Mouse (Mus musculus): ENCODE measurements around the gene Mvp. TPM values are rescaled to one million over a fixed set of nuclear protein-coding genes. Genes with fewer than 3 reads are reported as not detected.

Mvp gene
- total RNA-seq (2021), result 1 to 10 TPM; 5.2 to 6.7 TPM

DNA sequence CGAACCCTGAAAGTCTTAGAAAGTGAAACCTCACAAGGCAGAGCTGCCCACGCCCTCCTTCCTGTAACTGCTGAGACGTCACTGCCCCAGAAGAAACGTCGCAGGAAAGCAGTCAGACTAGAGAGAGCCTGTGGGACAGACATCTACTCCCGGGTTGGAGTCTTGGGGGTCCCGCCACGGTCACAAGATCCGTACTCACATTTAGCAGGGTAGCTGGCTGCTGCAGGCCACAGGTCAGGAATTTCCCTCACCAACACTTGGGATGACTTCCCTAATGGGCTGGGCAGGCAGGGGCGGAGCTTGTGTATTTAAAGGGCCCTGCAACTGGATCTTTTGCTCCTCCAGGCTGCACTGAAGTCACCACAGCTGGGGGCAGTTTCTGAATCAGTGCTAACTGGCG, at the start of gene Mvp:
Gene Mvp, minus strand, starts transcription at position 302 of the 400 bp plus-strand sequence.
- peak in 1 of 2 experiments; percentile 30 for DNase-seq (ENCODE audit: low spot score in 2 of 2)
- intact Hi-C loops (cut with DNase I), result loop anchor here (2.0 kb wide), 1 partner anchor 38 kb away; the partner anchor contains the start of gene Cdiptos

DNA sequence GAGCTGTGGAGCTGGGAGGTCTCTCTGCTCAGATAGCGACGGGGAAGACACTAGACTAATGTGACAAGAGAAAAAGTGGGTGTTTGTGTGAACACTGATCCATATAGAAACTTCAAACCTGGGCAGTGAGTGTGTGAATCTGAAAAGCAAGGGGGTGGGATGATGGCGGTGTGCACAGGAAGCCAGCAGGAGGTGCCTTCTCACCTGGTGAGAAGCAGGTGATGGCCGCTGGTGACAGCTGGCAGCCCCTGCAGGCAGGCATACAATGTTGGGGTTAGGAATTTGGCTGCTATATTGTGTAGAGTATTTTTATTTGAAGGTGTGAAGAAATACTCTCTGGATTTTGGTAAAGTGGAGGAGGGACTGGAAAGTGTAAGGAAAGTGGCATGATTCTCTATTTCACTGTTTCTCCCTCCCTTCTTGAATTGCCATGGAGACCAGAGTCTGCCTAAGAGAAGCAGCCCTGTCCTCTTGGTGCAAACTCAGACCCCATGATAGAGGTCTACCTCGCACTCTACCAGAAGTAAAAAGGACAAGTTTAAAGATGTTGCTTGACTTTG, 40.7 kb upstream of the Mvp start:
- DNase-seq (ENCODE audit: low spot score in 2 of 2), result peak; percentile 6 to 54
- intact Hi-C loops (cut with DNase I), result loop anchor here (5.0 kb wide), 1 partner anchor 42 kb away; no protein-coding TSS in a partner anchor

DNA sequence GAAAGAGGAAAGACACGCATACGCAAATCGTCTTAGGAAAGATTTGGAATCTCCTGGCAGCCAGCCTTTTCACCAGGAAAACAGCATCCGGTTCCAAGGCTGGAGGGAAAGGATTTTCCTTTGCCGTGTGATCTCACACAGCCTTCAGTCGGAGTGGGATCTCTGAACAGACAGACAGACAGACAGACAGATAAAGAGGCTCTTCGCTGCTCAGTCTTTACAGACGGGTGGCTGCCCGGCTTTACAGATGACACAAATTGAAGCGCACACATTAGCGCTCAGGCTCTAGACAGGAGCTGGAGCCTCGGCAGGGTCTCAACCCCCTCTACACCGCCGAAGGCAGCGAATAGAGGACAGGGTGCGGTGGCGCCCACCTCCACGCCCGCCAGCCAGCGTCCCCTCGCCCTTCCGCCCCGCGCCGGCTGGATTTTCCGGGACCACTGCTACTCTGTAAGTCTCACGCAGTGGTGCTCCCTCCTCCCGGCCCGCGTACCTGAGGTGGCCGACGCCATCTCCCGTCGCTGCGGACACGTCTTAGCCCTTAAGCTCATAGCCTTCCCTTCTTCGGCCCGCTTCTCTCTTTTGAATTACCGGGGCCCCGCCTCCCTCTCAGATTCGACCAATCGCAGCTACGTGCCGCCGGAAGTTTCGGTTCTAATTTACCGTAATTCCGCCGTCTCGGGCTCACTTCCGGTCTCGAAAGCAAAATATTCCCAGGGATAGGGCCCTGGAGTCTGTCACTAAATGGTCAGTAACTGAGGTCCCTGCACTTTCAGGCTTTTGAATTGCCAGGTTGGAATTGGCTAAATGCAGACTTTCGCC, 27.6 kb upstream of the Mvp start, which contains the start of gene Kif22:
Gene Kif22, minus strand, starts transcription at position 621 of the 822 bp plus-strand sequence.
- intact Hi-C loops (cut with DNase I), result loop anchor here (5.0 kb wide), 1 partner anchor 60 kb away; no protein-coding TSS in a partner anchor
- peak; percentile 83 to 92 for DNase-seq (ENCODE audit: low spot score in 2 of 2)

DNA sequence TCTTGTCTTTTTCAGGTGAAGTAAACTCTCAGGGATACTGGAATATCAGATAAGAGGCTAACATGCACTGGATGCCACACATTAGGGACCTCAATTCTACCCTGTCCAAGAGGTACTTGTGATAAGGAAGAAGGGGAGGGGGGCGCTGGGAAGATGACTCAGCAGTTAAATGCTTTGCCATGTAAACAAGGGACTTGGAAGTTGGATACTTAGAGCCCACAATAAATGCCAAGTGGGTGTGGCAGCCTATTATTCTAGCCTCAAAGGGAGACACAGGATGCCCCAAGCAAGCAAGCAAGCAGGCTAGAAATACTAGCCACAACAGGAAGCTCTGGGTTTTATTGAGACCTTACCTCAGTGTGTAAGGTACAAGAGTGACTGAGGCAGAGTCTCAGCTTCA, 16.8 kb upstream of the Mvp start:
- intact Hi-C loops (cut with DNase I), result no loop called here

DNA sequence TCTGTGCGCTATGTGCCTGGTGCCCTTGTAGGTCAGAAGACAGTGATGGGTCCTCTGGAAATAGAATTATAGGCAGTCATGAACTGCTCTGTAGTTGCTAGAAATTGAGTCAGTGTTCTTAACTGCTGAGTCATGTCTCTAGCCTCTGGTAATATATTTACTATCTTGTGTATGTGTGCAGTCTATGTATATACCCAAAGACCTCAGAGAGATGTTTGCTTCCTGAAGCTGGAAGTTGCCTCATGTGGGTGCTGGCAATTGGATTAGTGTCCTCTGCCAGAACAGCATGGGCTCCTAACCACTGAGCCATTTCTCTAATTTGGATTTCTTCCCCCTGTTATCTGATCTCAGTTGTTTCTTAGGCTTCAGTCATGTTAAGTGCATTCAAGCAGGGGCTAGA, 15.8 kb upstream of the Mvp start:
- intact Hi-C loops (cut with DNase I), result no loop called here
- DNase-seq (ENCODE audit: low spot score in 2 of 2), result no peak

More for the DNA sequence above, 16.8 kb upstream of the Mvp start:
- no peak for DNase-seq (ENCODE audit: low spot score in 2 of 2)

DNA sequence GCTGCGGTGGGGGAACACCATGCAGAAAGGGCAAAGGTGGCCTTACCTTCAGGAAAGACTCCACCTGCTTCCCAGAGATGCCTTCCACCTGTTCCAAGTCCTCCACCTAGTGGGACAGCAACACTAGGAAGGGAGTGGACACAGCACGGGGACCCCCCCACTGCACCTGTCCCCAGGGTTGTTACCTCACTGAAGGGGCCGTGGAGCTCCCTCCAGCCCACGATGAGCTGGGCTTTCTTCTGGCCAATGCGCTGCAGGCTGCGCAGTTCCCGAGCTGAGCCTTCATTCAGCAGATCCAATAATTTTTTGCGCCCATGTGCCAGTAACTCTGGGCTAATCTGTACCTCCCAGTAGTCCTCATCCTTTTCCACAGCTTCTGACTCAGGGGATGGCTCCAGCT, 13.5 kb upstream of the Mvp start:
- peak in 1 of 2 experiments; percentile 49 for DNase-seq (ENCODE audit: low spot score in 2 of 2)
- intact Hi-C loops (cut with DNase I), result loop anchor here (1.0 to 5.0 kb wide), 4 partner anchors 43 to 229 kb away; partner anchors contain the start of gene Taok2

DNA sequence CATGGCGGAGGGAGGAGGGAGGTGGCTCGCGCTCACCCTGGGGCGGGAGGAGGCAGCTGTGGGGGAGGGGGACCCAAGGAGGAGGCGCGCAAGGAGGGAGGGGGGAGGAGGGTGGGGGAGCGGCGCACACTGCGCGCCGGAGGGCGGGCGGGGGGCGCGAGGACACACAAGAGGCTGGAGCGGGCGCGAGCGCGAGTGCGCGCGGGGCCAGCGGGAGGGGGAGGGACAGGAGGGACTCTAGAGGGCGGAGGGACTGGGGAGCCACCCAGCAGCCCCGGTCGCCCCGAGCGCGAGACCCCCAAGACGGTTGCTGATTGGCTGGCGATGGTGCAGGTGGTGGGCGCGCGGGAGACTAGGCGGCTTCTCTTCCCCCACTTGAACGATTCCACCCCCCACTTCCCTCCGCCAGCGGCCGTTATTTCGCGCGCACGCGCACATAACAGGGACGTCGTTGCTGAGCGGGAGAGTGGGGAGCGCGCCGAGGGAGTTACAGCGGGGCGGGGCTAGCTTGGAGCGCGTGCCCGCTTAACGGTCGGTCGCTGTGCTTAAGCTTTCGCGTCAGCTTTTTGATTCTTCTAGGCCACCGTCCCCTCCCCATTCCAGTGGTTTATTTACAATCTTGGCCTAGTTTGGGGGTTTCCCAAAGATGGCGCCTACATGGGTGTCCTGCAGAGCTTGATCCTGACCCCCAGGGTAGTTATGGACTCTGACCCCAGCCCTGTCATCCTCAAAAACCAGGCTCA, 12.7 kb upstream of the Mvp start, which contains the start of gene Maz:
Gene Maz, minus strand, starts transcription at position 54 of the 743 bp plus-strand sequence.
- peak; percentile 99 to 100 for DNase-seq (ENCODE audit: low spot score in 2 of 2)
- intact Hi-C loops (cut with DNase I), result loop anchor here (1.0 to 5.0 kb wide), 4 partner anchors 42 to 228 kb away; partner anchors contain the start of gene Taok2

DNA sequence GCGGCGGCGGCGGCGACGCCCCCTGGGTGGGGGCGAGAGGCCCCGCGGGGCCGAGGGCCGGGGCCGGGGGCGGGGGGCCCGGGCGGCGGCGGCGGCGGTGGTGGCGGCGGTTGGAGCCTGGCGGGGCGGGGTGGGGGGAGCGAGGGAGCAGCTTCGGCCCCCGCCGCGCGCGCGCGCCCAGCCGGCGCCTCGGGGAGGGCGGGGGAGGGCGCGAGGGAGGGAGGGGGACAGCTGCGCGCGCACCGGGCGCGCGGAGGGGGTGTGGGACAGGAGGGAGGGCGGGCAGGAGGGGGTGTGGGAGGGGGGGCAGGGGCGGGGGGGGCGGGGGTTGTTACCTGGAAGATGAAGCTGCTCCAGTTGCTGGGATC, 12.2 kb upstream of the Mvp start:
- intact Hi-C loops (cut with DNase I), result loop anchor here (2.0 to 5.0 kb wide), 2 partner anchors 142 to 204 kb away; partner anchors contain the start of gene Taok2
- no peak for DNase-seq (ENCODE audit: low spot score in 2 of 2)

DNA sequence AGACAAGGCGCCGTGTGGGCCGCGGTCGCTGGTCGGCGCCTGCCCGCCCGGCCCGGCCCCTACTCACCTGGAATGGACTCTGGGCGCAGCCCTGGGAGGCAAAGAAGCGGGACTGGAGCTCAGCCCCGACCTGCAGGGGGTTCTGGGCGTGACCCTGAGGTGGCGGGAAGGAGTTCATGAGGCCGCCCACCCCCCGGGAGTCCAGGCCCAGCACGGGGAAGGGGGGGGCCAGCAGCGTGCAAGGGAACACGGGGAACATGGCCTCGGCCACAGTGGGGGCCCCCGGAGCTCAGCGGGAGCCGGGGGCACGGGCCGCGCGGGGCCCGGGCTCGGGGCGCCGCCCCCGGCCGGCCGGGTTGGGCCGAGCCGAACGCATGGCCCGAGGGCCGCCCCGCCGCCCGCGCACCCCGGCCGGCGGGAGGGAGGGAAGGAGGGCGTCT, 11.8 kb upstream of the Mvp start:
- intact Hi-C loops (cut with DNase I), result loop anchor here (2.0 to 5.0 kb wide), 2 partner anchors 141 to 204 kb away; partner anchors contain the start of gene Taok2
- DNase-seq (ENCODE audit: low spot score in 2 of 2), result peak; percentile 33 to 52

DNA sequence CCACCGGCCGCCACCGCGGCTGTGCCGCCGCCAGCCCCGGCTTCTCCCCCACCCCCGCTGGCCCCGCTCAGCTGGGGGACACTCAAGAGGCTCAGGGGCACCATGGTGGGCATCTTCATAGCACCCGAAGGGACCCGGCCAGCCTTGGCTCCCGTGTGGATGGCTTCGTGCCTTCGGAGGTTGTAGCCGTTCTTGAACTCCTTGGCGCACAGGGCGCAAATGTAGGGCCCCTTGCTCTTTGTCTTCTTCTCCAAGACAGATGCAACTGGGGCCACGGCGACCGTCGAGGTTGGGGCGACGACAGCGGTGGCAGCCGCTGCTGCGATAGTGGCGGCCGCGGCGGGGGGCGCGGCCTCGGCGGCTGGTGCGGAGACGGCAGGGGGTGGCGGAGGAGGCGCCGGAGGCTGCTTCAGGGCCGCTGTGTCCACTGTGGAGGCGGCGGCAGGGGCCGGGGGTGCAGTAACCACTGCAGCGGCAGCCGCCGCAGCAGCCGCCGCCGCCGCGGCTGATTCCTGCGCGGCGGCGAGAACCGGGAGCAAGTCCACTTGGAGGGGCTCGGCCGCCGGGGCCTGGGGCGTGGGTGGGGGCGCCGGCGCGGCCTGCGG, 11.2 kb upstream of the Mvp start:
- intact Hi-C loops (cut with DNase I), result loop anchor here (2.0 to 5.0 kb wide), 2 partner anchors 141 to 203 kb away; partner anchors contain the start of gene Taok2

DNA sequence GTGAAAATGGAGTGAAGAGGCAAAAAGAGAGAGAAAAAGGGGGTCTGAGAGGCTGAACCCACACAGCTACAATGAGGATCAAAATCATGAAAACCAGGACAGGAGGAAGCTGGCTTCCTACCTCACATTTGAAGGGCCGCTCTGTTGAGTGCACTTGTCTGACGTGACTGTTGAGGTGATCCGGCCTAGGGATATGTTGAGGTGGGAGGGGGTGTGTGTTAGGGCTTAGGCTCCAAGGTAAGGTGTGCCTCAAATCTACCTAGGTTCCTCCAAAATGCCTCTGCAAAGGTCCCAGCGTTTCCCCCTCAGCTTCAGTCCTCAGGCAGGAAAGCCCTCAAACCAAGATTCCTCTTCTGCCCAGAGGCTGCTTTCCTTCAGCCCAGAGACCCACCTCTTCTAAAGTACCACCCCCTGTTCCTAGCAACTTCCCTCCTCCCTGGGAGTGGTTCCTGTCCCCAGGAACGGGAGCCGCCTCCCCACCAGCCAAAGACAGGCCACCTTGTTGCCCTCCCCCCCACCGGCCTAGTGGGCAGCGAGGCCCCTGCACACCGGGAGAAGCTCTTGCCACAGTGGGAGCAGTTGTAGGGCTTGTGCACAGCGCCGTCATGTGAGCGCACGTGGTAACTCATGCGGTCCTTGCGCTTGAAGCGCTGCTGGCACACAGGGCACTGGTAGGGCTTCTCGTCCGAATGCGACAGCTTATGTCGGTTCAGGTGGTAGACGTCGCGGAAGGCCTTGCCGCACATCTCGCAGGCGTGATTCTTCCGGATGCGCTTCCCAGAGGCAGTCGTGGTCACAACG, 10.5 kb upstream of the Mvp start:
- peak; percentile 82 to 90 for DNase-seq (ENCODE audit: low spot score in 2 of 2)
- intact Hi-C loops (cut with DNase I), result loop anchor here (5.0 kb wide), 1 partner anchor 203 kb away; no protein-coding TSS in a partner anchor

More for the DNA sequence above, 11.2 kb upstream of the Mvp start:
- DNase-seq (ENCODE audit: low spot score in 2 of 2), result no peak

DNA sequence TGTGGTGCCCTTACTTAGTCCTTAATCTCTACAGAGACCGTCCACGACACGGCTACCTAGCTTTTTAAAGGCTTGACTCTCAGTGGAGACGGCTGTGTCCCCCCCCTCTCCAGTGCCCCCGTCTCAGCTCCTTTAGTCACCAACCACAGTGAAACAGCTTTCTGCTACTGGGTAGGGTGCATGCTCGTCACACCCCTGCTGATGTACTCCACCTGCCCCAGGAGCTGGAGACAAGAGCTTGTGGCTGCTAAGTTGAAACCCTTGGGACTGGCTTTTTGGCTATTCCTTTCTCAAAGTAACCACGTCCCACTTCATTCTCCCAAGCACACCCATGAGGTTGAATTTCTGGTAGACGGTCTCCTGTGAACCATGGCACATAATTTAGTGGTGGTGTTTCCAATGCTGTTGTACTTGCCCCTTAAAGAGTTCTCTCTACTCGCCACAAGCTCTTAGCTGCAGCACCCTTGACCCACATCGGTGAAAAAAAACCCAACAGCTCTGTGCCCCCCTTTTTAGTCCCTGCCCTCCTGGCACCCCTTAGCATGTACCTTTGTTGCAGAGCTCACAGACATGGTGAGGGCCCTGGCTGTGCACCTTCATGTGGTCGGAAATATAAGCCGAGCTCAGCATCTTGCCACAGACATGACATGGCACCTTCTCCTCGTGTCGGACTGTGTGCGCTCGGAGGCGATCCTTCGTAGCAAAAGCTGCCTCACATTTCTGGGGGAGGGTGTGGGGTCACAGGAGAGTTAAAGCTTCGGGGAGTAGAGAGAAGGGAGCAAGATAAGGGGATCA, 9.7 kb upstream of the Mvp start:
- intact Hi-C loops (cut with DNase I), result no loop called here
- no peak for DNase-seq (ENCODE audit: low spot score in 2 of 2)

DNA sequence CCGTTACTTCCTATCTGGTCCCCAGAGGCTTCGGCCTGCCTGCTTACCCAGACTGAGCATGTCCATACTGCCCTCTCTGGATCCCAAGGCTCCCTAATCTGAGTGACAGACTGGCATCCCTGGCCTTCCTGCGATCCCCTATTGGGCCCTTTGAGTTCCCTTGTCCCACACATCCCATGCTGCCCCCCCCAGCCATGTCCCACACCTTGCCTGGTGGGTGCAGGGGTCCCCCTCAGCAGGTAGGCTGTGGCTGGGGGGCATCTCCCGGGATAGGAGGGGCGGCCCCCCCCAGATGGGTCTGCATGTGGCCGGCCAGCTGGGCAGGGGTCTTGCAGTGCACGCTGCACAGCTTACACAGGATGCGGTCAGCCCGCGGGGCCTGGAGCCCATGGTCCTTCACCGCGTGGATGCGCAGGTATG, 8.9 kb upstream of the Mvp start:
- DNase-seq (ENCODE audit: low spot score in 2 of 2), result no peak

DNA sequence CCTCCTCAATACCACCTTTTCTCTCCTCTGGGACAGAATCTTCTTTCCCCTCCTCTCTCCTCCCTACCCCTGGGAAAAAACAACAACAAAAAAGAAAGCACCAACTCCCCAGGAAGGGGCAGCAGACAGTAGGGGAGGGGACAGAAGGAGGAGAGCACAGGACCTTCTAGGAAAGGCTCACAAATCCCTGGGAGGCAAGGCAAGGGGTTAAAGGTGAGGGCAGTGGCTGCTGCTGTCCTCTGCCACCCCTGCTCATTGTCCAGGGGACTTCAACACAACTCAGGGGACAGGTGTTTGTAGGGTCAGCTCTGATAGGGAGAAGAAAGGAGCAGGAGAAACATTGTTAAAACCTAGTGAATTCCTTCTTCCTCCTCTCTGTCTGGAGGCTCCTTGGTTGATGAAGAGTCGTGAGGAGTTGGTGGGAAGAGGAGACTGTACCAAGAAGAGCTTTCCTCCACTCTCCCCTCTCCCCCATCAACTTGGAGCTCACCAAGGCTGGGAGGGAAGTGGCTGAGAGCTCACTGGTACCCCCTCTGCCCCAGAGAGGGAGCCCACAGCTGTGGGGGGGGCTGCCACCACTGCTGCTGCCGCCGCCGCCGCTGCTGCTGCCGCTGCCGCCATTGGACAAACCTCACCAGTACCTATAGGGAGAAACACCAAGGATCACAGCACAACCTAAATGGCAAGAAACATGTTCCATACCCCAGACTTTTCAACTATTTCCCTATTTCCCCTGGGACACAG, 8.3 kb upstream of the Mvp start:
- intact Hi-C loops (cut with DNase I), result no loop called here
- no peak for DNase-seq (ENCODE audit: low spot score in 2 of 2)

More for the DNA sequence above, 8.9 kb upstream of the Mvp start:
- intact Hi-C loops (cut with DNase I), result no loop called here

DNA sequence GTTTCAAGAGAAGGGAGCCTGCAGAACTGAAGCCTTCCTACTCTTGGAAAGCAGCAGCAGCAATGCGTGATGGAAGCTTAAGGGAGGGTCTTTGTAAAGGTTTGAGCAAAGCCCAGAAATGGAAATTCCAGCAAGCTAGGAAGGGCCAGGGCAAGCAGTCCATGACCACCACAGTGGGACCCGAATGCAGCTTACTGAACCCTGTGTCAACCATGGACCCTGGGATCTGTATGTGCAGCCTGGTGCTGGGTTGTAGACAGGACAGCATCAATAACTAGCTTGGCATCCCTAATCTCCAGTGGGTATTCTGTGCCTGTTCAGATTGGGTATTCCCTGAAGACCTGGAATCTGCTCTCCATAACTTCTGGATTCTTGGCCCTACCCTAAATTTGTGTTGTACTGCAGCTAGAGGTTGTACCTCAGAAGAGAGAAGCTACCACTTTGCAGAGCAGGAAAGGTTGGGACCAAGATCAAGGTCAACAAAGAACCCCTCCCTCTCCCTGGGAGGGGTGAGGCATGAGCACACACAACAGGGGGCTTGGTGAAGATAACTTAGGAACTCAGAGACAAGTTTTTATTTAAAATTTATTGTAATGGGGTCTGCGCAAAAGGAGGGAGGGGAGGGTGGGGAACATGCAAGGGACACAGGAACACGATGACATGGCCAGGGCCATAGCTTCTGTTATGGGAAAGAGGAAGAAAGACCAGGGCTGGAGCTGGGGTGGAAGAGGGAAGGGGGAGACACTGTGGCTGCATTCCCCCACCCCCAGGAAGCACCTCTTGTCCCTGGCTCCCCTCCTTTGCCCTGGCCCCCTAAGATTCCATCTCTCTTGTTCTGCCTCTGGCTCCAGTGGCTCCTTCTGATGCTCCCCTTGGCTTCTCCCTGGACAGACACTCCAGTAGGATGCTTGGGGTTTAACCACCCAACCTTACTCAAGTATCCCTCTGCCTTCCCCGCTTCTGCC, 7.4 kb upstream of the Mvp start:
- intact Hi-C loops (cut with DNase I), result loop anchor here (2.0 kb wide), 1 partner anchor 71 kb away; the partner anchor contains the start of gene Sez6l2
- peak in 1 of 2 experiments; percentile 58 for DNase-seq (ENCODE audit: low spot score in 2 of 2)
